Mouse (Mus musculus): ENCODE data around the gene Garnl3.
"Not testable (repeated sequence)": the region's sequence is repeated elsewhere in the genome, so short reads cannot be mapped to it uniquely, and the experiment has no call there.

Gene Garnl3

DNA sequence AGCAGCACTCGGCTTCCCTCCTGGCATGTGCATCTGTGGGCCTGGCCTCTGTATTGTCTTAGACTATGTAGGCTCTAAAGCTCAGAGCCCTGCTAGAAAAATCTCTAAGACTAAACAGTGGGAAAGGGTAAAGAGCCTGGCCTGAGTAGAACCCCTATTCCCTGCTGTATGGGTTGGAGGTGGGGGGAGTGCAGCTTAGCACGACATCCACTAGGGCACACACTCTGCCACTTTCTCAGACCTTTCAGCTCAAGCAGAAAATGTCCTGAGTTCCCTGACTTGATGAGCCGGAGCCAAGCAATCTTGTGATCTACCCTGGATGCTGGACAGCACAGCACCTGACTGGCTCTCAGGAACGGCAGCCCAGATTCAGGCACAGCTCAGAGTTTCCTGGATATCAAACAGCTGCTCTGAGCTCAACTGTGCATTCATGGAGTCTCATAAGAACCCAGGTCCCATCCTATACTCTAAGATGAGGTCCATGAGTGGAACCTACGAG lies 24.9 kb upstream of the Garnl3 start:
- DNase-seq (ENCODE audit: low spot score): no peak

DNA sequence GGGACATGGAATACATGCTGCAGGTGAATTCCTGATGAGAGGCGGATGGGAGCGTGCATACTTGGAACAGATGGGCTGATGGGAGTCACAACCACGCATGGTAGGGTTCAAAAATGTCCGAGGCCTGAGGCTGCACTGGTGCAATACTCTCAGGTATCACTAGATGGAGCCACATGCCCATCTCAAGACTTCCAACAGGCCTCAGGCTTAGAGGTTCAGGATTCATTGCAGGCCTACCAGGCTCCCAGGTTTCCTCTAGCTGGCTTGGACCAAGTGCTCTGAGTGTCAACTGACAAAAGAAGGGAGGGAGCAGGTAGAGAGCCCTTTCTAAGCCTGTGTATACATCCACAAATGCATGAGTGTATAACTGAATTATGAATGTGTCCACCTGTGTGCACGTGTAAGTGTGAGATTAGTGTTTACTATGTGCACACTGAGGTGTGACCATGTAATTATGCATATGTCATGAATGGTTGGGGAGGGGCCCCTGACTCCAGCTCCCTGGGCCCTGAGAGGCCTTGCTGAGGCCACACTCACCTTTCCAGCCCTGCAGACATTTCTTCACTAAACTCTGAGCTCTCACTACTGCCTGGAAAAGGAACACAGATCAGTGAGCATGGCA lies 23.4 kb upstream of the Garnl3 start:
- peak; percentile 42 for DNase-seq (ENCODE audit: low spot score)

- no peak for DNase-seq (ENCODE audit: low spot score)
Measured at GRCm38 (mm10) chr2:33146994-33147393, 15.5 kb upstream of the Garnl3 start.

DNA sequence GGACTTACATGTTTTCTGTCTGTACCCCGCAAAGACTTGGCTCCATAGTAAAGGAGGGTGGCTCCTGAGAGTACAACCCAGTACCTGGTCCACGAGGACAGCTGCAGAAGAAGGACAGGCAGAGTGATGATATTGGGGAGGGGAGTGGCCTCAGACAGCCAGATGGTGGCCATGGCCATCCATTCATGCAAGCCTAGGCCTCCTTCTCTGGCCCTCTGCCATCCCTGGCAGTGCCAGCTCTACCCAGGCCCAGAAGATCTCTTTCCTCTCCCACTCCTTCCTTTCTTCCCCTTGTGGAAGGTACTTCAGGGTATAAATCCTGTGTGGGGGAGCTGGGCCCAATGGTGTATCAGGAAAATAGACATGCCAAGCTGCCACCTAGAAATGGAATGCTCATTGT lies 11.8 kb upstream of the Garnl3 start:
- no peak for DNase-seq (ENCODE audit: low spot score)

DNA sequence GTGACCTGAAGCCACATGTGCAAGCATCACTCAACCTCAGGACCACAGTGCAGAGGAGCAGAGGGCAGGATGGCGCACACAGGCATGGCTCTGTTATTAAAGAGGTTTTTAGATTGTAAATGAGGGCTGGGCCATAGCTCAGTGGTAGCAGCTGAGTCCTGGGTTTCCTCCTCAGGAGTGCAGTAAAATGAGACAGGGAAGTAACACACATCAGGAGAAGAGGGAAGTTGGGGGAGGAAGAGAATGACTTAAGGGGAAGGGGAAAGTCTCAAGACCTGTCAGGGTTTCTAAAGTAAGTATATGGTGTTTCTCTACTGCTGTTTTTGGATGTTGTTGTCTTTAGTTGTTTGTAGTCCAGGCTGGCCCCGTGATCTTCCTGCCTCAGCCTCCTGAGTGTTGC lies 7.0 kb upstream of the Garnl3 start:
- DNase-seq (ENCODE audit: low spot score): no peak

GRCm38 (mm10) chr2:33137731-33138130 lies 6.3 kb upstream of the Garnl3 start:
- no peak for DNase-seq (ENCODE audit: low spot score)

DNA sequence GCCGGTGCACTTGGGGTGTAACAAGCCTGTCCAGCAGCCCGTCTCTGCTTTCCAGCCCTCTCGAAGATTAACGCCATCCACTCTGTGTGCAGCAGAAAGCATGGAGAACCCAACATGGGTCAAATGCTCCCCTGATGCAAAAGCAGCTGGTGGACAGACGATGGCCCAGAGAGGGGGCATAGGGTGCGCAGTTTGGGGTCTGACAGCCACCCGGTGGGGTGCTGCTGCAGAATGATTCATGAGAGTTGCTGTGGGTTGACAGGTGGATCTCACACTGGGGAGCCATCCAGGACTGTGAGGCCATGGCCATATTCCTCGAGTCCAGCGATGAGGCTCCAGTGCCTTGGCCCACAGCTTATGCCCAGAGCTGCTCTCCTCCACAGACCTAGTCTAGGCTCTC lies 5.8 kb upstream of the Garnl3 start:
- no peak for DNase-seq (ENCODE audit: low spot score)

GRCm38 (mm10) chr2:33136366-33136765 lies 4.9 kb upstream of the Garnl3 start:
- DNase-seq (ENCODE audit: low spot score): no peak

- no peak for DNase-seq (ENCODE audit: low spot score)
Measured at GRCm38 (mm10) chr2:33134766-33135490, 3.5 kb upstream of the Garnl3 start.

GRCm38 (mm10) chr2:33132306-33132705 lies 852 bp upstream of the Garnl3 start:
- DNase-seq (ENCODE audit: low spot score): no peak

DNA sequence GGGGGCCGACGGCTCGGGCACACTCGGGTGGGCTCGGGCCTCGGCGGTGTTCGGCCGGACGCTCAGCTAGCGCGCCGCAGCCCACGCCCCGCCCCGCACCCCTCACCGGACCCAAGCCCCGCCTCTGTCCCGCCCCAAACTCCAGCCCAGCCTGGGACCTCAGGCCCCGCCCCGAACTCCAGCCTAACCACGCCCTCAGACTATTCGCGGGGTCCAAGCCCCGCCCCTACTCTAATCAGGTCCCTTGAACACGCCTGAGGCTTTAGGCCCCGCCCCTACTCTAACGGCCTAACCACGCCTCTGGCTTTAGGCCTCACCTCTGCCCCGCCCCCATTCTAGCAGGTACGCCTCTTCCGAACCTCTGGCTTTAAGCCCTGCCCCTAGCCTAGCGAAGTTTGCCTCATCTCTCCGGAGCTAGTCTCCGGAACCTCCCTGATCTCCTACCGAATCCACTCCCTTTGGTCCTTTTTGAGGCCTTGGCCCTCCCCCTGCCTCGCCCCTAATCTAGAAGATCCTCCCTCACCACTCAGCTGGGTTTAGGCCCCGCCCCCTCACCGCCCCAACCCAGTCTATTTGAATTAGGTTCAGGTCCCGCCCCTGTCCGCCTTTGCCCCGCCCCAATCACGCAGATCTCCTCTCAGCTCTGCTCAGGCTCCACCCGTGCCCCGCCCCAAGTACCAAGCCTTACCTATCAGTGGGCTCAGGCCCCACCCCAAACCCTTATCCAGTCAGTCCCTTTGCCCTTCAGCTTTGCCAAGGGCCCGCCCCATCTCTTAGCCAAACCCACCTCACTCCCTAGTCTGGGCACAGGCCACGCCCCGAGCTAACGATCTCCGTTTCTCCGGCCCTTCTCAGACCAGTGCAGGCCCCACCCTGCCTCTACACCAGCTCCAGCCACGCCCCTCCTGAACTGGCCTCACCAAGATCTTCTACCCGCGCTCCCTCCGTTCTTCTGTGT lies 649 bp downstream of the Garnl3 start:
- peak; percentile 100 for DNase-seq (ENCODE audit: low spot score)

GRCm38 (mm10) chr2:33130141-33130525 lies 1.3 kb downstream of the Garnl3 start:
- no peak for DNase-seq (ENCODE audit: low spot score)

- DNase-seq (ENCODE audit: low spot score): no peak
Measured at GRCm38 (mm10) chr2:33129696-33130095, 1.8 kb downstream of the Garnl3 start.

DNA sequence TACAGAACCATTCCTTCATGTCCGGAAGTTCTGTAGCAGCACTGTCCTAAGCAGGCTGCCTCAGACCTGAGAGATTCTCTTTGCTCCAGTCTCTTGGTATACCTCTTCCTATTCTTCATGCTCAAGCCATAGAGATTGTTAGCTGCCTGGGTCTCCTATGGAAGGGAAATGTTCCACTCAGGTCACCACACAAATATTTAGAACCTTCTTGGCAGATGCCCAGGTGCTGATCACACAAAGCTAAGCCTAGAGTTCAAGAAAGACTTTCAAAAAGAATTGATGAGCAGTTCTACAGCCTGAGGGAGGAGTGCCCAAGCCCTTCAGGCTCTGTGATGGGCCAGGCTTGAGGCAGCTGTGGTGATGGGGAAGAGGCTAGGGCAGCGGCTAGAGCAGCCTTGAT lies 2.4 kb downstream of the Garnl3 start:
- no peak for DNase-seq (ENCODE audit: low spot score)

- no peak for DNase-seq (ENCODE audit: low spot score)
Measured at GRCm38 (mm10) chr2:33127271-33127670, 4.2 kb downstream of the Garnl3 start.

- DNase-seq (ENCODE audit: low spot score): no peak
Measured at GRCm38 (mm10) chr2:33122856-33123255, 8.6 kb downstream of the Garnl3 start.

DNA sequence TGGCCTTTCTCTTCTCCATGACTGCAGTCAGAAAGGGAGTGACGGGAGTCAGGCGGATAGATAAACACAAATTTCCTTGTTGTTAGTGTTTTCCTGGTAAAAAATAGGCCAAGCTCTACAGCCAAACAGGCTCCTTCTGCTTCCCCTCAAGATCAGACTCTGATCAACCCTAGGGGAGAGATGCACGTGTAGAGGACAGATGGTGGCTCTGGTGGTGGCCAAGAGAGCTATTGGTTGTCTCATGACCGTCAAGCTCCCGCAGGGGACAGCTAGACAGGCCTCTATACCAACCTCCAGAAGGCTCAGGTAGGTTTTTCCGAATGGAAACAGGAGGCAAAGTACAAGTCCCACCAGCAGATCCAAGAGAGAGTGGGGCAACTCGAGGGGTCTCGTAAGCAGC lies 30.9 kb downstream of the Garnl3 start:
- DNase-seq (ENCODE audit: low spot score): no peak

DNA sequence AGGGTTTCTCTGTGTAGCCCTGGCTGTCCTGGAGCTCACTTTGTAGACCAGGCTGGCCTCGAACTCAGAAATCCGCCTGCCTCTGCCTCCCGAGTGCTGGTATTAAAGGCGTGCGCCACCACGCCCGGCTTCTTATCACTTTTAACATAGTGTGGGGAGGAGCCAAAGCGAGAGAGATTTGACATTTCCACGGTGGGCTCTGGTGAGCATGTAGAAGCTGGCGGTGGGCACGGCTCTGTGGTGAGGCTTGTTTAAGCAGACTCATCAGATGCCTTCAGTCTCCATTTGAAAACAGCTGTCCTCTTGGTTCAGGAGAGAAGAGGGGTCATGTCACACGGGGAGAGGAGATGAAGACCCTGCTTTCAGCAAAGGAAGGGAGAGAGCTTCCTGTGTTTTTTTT lies 34.1 kb downstream of the Garnl3 start:
- not testable (repeated sequence) for DNase-seq (ENCODE audit: low spot score)

DNA sequence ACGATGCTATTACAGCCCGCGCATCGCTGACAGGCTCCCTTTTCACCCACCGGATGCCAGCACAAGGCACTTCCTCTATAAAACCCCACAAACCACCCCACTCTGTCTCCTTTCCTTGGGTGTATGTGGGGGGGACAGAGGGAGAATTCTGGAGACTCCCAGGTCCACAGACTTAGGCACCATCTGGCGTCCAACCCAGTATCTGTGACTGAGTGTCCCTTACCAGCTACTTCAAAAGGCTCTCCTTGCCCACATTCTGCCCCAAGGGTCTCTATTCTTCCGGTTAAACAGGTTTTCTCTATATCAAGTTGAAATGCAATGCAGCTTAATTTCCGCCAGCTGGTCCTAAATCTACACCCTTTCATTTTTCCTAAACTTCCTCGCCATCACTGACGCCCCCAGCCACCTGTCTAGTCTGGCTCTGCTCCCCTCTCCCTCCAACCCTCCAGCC lies 36.2 kb downstream of the Garnl3 start:
- DNase-seq (ENCODE audit: low spot score): no peak

GRCm38 (mm10) chr2:33090620-33091520 lies 40.6 kb downstream of the Garnl3 start:
- DNase-seq (ENCODE audit: low spot score): no peak

DNA sequence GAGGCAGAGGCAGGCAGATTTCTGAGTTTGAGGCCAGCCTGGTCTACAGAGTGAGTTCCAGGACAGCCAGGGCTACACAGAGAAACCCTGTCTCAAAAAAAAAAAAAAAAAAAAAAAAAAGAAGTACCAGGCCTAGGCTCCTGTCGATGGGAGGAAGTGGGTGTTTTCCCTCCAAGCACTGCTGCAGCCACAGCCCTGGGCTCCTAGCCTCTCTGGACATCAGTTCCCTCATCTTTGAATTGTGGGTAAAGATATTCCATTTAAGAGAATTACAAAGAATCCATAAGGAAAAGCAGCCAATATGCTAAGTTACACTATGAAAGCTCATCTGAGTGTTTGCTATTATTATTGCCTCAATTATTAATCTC lies 41.4 kb downstream of the Garnl3 start:
- not testable (repeated sequence) for DNase-seq (ENCODE audit: low spot score)

Data from yolk sac, embryonic 10.5 days (tissue).